Mouse (Mus musculus) hindbrain, embryonic 14.5 days (tissue): Measurements from ENCODE around the gene Ccdc134. TPM values are rescaled to one million over a fixed set of nuclear protein-coding genes. Genes with fewer than 3 reads are reported as not detected.

Experiments used
- ATAC-seq: fragments of 200-750 bp; cut with Nextera tagmentation; 2 replicates; pipeline ENCODE4 v1.8.0; 2017; ENCODE audit warnings: moderate number of reproducible peaks, mild to moderate bottlenecking, moderate TSS enrichment, moderate library complexity; ENCODE audit not compliant: low FRiP score
- DNase-seq: peaks from one replicate; pipeline ENCODE4 v3.0.0-alpha.2; 2015; ENCODE audit warnings: low spot score
- H3K27ac ChIP-seq: fragments of 300-500 bp; sonication (generic); 2 replicates; pipeline ENCODE4 v1.5.1; 2014; ENCODE audit warnings: mild to moderate bottlenecking, moderate library complexity
- H3K27me3 ChIP-seq: fragments of 300-500 bp; sonication (generic); 2 replicates; pipeline ENCODE4 v1.6.1; 2014; ENCODE audit warnings: mild to moderate bottlenecking, low read length, mixed read lengths; ENCODE audit not compliant: control insufficient read depth, insufficient read depth
- H3K36me3 ChIP-seq: fragments of 300-500 bp; sonication (generic); replicated peaks from 2 replicates; pipeline ENCODE4 v1.6.1; 2014; ENCODE audit not compliant: control insufficient read depth, insufficient read depth
- H3K4me1 ChIP-seq: fragments of 300-500 bp; sonication (generic); replicated peaks from 2 replicates; pipeline ENCODE4 v1.6.1; 2014; ENCODE audit warnings: antibody characterized with exemption, low read length, mixed read lengths; ENCODE audit not compliant: control insufficient read depth, insufficient read depth
- H3K4me2 ChIP-seq: fragments of 300-500 bp; sonication (generic); replicated peaks from 2 replicates; pipeline ENCODE4 v1.6.1; 2014; ENCODE audit warnings: mild to moderate bottlenecking, moderate library complexity
- H3K4me3 ChIP-seq: fragments of 300-500 bp; sonication (generic); replicated peaks from 2 replicates; pipeline ENCODE4 v1.5.1; 2014; ENCODE audit warnings: mild to moderate bottlenecking, low read length
- H3K9ac ChIP-seq: fragments of 300-500 bp; sonication (generic); 2 replicates; pipeline ENCODE4 v1.6.1; 2014
- H3K9me3 ChIP-seq: fragments of 300-500 bp; sonication (generic); 2 replicates; pipeline ENCODE4 v1.6.1; 2016; ENCODE audit warnings: low read length; ENCODE audit not compliant: control insufficient read depth
- WGBS: fragments of 180-500 bp; shearing (Covaris S2); extraction: QIAGEN DNeasy Blood & Tissue Kit; methylation state at CpG from one replicate; pipeline ENCODE4 v1.1.7; 2014; 5-methylcytosine and 5-hydroxymethylcytosine counted together
- polyA plus RNA-seq: library from polyadenylated mRNA; unstranded; fragments of >200 nt; fragmentation: Nextera tagmentation; extraction: Ambion mirVana; gene quantifications from 2 replicates; pipeline ENCODE4 v1.2.1, GENCODE M21; 2014

Gene Ccdc134
- polyA plus RNA-seq, 1 experiment from 2014 or later, result 13.8 TPM

DNA sequence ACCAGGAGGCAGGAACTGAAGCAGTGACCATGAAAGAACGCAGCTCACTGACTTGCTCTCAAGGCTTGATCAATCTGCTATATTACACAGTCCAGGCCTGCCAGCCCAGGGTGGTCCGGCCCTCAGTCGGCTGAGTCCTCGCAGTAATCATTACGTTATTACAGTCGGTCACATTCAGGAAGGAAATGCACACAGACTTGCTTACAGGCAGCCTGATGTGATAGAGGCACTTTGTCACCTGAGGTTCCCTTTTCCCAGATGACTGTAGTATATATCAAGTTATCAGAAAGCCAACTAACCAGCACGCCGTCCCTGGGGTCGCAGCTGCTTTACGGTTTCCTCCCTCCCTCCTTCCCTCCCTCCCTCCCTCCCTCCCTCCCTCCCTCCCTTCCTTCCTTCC lies 29.2 kb downstream of the Ccdc134 start:
- WGBS, result 81% methylated on average over 10 of the region's 10 CpGs
- Histone ChIP-seq H3K36me3 (no peaks in the 10 kb centered on the region), H3K9ac (no peak overlapping the region), H3K4me3 (no peak overlapping the region), H3K4me1 (peaks cover 46% of the 10 kb centered on the region), H3K4me2 (no peak overlapping the region), H3K27me3 (no peaks in the 10 kb centered on the region), H3K27ac (no peak overlapping the region), H3K9me3 (no peaks in the 10 kb centered on the region)
- DNase-seq, result no peak
- ATAC-seq, result no peak

DNA sequence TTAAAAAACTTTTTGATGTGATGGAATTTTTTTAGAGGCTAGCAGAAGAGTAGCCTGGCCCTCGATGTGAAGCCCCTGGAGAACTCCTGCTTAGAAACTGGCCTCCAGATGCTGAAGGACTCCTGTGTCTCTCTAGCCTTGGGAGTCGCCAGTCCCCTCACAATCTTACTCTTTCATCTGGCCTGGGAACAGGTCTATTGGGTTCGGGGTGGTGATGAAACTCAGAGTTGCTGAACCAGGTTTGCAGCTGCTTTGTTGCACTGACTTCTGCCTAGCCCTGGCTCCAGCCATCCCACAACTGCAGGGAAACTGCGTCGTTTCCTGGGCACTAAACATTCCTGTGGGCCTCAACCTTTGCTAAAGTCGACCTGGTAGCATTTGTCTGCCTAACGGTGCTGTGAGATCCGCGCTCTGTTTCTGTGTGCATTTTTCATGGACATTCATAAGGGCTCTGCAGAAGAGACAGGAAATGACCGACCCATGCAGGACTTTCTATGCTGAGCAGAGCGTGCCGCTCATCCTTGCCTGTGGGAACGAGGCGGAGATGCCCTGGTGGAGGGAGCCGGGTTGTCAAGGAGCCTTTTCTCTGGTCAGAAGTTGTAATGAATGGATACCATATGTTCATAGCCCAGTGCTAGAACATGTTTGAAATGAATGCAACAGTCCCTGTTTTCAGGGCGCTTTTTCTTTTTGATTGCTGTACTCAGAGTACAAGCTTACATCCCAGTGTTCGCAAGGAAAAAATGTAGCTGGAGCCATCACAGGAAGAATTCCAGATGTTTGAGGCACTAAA lies 30.7 kb downstream of the Ccdc134 start:
- H3K4me3 ChIP-seq, result no peak overlapping the region
- no peak overlapping the region for H3K9ac ChIP-seq
- peaks cover 34% of the 10 kb centered on the region; the same call in 1 of the 2 replicates for H3K4me1 ChIP-seq
- H3K27ac ChIP-seq, result peak overlapping the region; percentile 26; the same call in 1 of the 2 replicates
- no peak for DNase-seq
- H3K27me3 ChIP-seq, result no peaks in the 10 kb centered on the region
- 70% methylated on average over 17 of the region's 17 CpGs for WGBS
- H3K36me3 ChIP-seq, result no peaks in the 10 kb centered on the region
- ATAC-seq, result no peak
- no peaks in the 10 kb centered on the region for H3K9me3 ChIP-seq
- no peak overlapping the region for H3K4me2 ChIP-seq

GRCm38 (mm10) chr15:82159471-82159870 lies 31.7 kb downstream of the Ccdc134 start:
- Histone ChIP-seq H3K9me3 (no peaks in the 10 kb centered on the region), H3K4me2 (no peak overlapping the region), H3K9ac (peak overlapping the region; percentile 11; the same call in 1 of the 2 replicates), H3K4me3 (no peak overlapping the region), H3K4me1 (peaks cover 34% of the 10 kb centered on the region; the same call in 1 of the 2 replicates), H3K27me3 (no peaks in the 10 kb centered on the region), H3K36me3 (no peaks in the 10 kb centered on the region), H3K27ac (peak overlapping the region; percentile 2; the same call in 1 of the 2 replicates)
- ATAC-seq (no peak), DNase-seq (no peak)
- 83% methylated on average over 9 of the region's 9 CpGs for WGBS

- ATAC-seq (no peak), DNase-seq (no peak)
- Histone ChIP-seq H3K27me3 (no peaks in the 10 kb centered on the region), H3K4me2 (no peak overlapping the region), H3K4me1 (peaks cover 40% of the 10 kb centered on the region; the same call in 1 of the 2 replicates), H3K9ac (no peak overlapping the region), H3K36me3 (no peaks in the 10 kb centered on the region), H3K4me3 (no peak overlapping the region), H3K27ac (no peak overlapping the region), H3K9me3 (no peaks in the 10 kb centered on the region)
- 79% methylated on average over 11 of the region's 11 CpGs for WGBS
Observed at GRCm38 (mm10) chr15:82160731-82161640, 33.3 kb downstream of the Ccdc134 start.

GRCm38 (mm10) chr15:82161965-82162600 lies 34.4 kb downstream of the Ccdc134 start:
- H3K36me3 ChIP-seq, result no peaks in the 10 kb centered on the region
- WGBS, result 88% methylated on average over 12 of the region's 12 CpGs
- no peak overlapping the region for H3K9ac ChIP-seq
- no peak overlapping the region for H3K27ac ChIP-seq
- H3K4me1 ChIP-seq, result peaks cover 51% of the 10 kb centered on the region
- no peak for DNase-seq
- no peaks in the 10 kb centered on the region for H3K27me3 ChIP-seq
- H3K4me2 ChIP-seq, result no peak overlapping the region
- H3K4me3 ChIP-seq, result no peak overlapping the region
- no peaks in the 10 kb centered on the region for H3K9me3 ChIP-seq
- no peak for ATAC-seq

- H3K4me1 ChIP-seq, result peaks cover 51% of the 10 kb centered on the region
- H3K9me3 ChIP-seq, result no peaks in the 10 kb centered on the region
- DNase-seq, result no peak
- no peak overlapping the region for H3K9ac ChIP-seq
- ATAC-seq, result no peak
- no peak overlapping the region for H3K27ac ChIP-seq
- no peak overlapping the region for H3K4me2 ChIP-seq
- H3K27me3 ChIP-seq, result no peaks in the 10 kb centered on the region
- no peaks in the 10 kb centered on the region for H3K36me3 ChIP-seq
- 85% methylated on average over 10 of the region's 10 CpGs for WGBS
- H3K4me3 ChIP-seq, result no peak overlapping the region
Observed at GRCm38 (mm10) chr15:82163356-82164060, 35.8 kb downstream of the Ccdc134 start.

DNA sequence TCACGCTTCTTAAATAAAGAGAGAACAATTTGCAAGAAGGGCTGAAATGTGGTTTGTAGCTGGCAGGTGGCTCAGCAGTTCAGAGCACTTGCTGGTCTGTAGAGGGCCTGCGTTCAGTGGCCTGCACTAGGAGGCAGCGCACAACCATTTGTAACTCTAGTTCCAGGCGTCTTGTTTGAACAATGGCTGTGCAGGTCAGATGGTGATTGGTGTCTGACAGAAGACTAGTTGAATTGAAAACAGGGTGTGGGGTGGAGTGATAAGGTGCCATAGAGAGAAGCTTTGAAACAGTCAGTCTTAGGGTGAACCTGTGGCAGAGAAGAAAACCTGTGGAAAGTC lies 36.3 kb downstream of the Ccdc134 start:
- DNase-seq (no peak), ATAC-seq (no peak)
- Histone ChIP-seq H3K4me1 (peaks cover 46% of the 10 kb centered on the region), H3K4me2 (no peak overlapping the region), H3K36me3 (no peaks in the 10 kb centered on the region), H3K4me3 (no peak overlapping the region), H3K27ac (no peak overlapping the region), H3K27me3 (no peaks in the 10 kb centered on the region), H3K9ac (no peak overlapping the region), H3K9me3 (no peaks in the 10 kb centered on the region)
- 54% methylated on average over 4 of the region's 4 CpGs for WGBS

DNA sequence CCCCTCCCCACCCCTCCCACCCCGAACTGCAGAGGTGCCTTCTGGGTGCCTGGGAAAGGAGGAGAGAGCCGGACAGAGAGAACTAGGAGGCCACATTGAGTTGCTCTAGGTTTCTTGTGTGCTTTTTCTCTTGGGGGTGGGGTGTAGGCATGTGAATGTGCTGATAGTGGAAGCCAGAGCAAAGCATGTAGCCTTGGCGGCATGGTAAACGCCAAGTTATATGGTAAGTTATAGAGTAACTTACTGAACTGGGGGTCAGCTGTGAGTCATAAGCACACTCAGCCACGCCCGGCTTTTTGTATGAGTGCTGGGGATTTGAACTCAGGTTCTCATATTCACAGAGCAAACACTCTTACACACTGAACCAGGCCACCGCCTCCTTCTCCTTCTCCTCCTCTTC lies 36.8 kb downstream of the Ccdc134 start:
- DNase-seq (no peak), ATAC-seq (no peak)
- Histone ChIP-seq H3K27ac (no peak overlapping the region), H3K4me1 (peaks cover 43% of the 10 kb centered on the region), H3K4me2 (no peak overlapping the region), H3K9me3 (no peaks in the 10 kb centered on the region), H3K4me3 (no peak overlapping the region), H3K9ac (no peak overlapping the region), H3K36me3 (no peaks in the 10 kb centered on the region), H3K27me3 (no peaks in the 10 kb centered on the region)
- 89% methylated on average over 7 of the region's 7 CpGs for WGBS
